Mouse (Mus musculus): Measurements from ENCODE around the gene Sec16b. TPM values are rescaled to one million over a fixed set of nuclear protein-coding genes. Genes with fewer than 3 reads are reported as not detected.

Gene Sec16b
- polyA plus RNA-seq, 1 experiment from 2014 or later, result 0.74 TPM

DNA sequence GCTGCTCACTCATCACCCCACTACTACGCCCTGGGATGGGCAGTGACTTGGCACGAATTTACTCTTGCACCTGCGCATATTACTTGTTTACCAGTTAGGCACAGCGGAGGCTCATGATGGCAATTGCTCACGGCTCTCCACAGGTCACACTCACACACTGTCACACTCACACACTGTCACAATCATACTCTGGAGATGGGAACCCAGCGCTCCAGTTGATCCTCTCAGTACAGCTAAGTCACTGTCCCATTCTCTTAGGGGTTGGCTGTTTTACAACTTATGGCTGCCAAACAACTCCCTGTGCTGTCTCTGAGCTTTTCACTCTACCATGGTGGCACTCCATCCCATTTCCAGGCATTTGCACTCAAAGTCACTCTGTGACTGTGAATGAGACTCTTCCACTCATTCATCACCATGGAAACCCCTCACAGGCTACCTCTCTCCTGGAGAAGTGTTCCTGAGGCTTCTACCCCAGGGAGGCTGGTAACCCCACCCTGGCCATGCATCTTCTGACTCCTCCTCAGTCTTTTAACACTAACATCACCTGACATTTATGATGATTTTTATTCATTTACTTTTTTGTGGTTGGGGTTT lies 5.1 kb upstream of the Sec16b start:
- Histone ChIP-seq H3K36me3 (ENCODE audit: control insufficient read depth, insufficient read depth, low read length) (no peaks in the 10 kb centered on the region), H3K4me3 (ENCODE audit: low read depth, low read length) (no peak overlapping the region), H3K4me1 (ENCODE audit: control insufficient read depth, insufficient read depth, low read length) (no peaks in the 10 kb centered on the region), H3K27ac (ENCODE audit: low read depth, low read length) (no peak overlapping the region), H3K4me2 (no peak overlapping the region), H3K9me3 (replicated peaks; ENCODE audit: control insufficient read depth, low read length) (no peaks in the 10 kb centered on the region), H3K27me3 (ENCODE audit: control insufficient read depth, insufficient read depth, low read length) (no peaks in the 10 kb centered on the region), H3K9ac (ENCODE audit: low read depth, low read length) (no peak overlapping the region)
- ATAC-seq (replicated peaks; ENCODE audit: insufficient number of reproducible peaks, low FRiP score, low TSS enrichment), result no peak
- 88% methylated on average over 6 of the region's 6 CpGs for WGBS (ENCODE audit: insufficient replicate concordance)

DNA sequence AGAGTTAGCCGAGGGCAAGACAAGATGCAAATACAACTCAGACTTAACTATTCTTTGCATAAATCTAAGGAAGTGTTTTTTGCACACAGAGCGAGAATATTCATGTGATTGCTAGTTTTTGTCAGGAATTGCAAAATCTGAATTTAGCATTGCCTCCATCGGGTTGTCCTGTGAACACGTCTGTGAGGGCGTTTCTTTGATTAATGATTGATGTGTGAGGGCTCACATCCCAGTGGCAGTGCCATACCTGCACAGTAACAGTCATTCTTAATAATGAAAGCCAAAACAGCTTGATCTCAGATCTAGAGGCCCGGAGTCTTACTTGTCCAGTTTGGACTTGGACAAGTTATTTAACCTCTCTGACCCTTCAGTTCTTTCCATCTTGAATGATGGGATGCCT lies 3.5 kb upstream of the Sec16b start:
- H3K9ac ChIP-seq (ENCODE audit: low read depth, low read length), result no peak overlapping the region
- H3K36me3 ChIP-seq (ENCODE audit: control insufficient read depth, insufficient read depth, low read length), result no peaks in the 10 kb centered on the region
- 79% methylated on average over 6 of the region's 6 CpGs for WGBS (ENCODE audit: insufficient replicate concordance)
- no peak overlapping the region for H3K4me3 ChIP-seq (ENCODE audit: low read depth, low read length)
- H3K27ac ChIP-seq (ENCODE audit: low read depth, low read length), result no peak overlapping the region
- no peaks in the 10 kb centered on the region for H3K9me3 ChIP-seq (replicated peaks; ENCODE audit: control insufficient read depth, low read length)
- H3K4me1 ChIP-seq (ENCODE audit: control insufficient read depth, insufficient read depth, low read length), result no peaks in the 10 kb centered on the region
- H3K27me3 ChIP-seq (ENCODE audit: control insufficient read depth, insufficient read depth, low read length), result no peaks in the 10 kb centered on the region
- no peak for ATAC-seq (replicated peaks; ENCODE audit: insufficient number of reproducible peaks, low FRiP score, low TSS enrichment)
- H3K4me2 ChIP-seq, result no peak overlapping the region

DNA sequence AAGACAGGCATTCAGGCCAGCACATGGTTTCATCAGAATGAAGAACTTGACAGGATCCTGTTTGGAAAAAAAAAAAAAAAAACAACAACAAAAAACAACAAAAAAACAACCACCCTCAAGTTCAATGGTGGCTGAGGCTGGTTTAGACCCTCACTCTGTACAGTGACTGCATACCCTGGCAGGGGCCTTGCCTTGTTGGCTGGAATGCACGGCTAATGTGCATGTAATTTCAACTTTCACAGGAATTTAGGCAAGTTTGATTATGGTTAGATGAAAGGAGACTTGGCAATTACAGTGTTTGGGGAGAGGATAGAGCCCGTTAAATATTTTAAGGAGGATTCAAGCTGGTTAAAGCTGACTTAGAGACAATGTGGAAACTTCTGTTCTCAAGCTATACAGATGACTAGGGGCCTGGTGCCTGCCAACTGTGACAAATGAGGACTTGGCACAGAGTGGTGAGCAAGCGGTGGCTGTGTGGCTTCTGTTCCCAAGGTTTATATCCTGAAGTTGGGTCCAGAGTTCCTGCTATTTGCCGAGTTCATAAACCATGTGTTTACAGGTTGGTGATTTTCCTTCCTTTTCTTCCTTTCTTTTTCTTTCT lies 567 bp downstream of the Sec16b start:
- Histone ChIP-seq H3K27ac (ENCODE audit: low read depth, low read length) (no peak overlapping the region), H3K4me3 (ENCODE audit: low read depth, low read length) (no peak overlapping the region), H3K4me1 (ENCODE audit: control insufficient read depth, insufficient read depth, low read length) (no peaks in the 10 kb centered on the region), H3K4me2 (no peak overlapping the region), H3K27me3 (ENCODE audit: control insufficient read depth, insufficient read depth, low read length) (no peaks in the 10 kb centered on the region), H3K9me3 (replicated peaks; ENCODE audit: control insufficient read depth, low read length) (no peaks in the 10 kb centered on the region), H3K9ac (ENCODE audit: low read depth, low read length) (no peak overlapping the region), H3K36me3 (ENCODE audit: control insufficient read depth, insufficient read depth, low read length) (no peaks in the 10 kb centered on the region)
- WGBS (ENCODE audit: insufficient replicate concordance), result 61% methylated on average over 4 of the region's 4 CpGs
- ATAC-seq (replicated peaks; ENCODE audit: insufficient number of reproducible peaks, low FRiP score, low TSS enrichment), result no peak

DNA sequence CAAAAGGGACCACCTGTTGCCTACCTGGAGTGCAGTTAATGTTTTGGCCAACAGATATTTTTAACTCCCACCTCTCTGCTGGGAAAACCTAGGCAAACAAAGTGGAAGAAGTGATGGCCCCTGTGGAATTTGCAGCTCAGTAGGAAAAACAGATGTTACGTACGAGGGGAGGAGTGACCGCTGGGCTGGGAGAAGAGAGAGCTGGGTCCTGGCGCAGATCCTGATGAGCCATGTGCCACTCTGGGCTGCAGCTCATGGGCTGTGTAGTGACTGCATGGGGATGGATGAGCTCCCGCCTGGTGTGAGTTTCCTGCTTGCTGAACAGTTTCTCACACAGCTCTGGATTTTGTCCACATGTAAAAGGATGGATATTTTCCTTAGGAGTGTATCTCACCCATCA lies 1.3 kb downstream of the Sec16b start:
- Histone ChIP-seq H3K36me3 (ENCODE audit: control insufficient read depth, insufficient read depth, low read length) (no peaks in the 10 kb centered on the region), H3K4me3 (ENCODE audit: low read depth, low read length) (no peak overlapping the region), H3K4me1 (ENCODE audit: control insufficient read depth, insufficient read depth, low read length) (no peaks in the 10 kb centered on the region), H3K27me3 (ENCODE audit: control insufficient read depth, insufficient read depth, low read length) (no peaks in the 10 kb centered on the region), H3K4me2 (no peak overlapping the region), H3K9ac (ENCODE audit: low read depth, low read length) (no peak overlapping the region), H3K9me3 (replicated peaks; ENCODE audit: control insufficient read depth, low read length) (no peaks in the 10 kb centered on the region), H3K27ac (ENCODE audit: low read depth, low read length) (no peak overlapping the region)
- ATAC-seq (replicated peaks; ENCODE audit: insufficient number of reproducible peaks, low FRiP score, low TSS enrichment), result no peak
- WGBS (ENCODE audit: insufficient replicate concordance), result 38% methylated on average over 5 of the region's 5 CpGs

DNA sequence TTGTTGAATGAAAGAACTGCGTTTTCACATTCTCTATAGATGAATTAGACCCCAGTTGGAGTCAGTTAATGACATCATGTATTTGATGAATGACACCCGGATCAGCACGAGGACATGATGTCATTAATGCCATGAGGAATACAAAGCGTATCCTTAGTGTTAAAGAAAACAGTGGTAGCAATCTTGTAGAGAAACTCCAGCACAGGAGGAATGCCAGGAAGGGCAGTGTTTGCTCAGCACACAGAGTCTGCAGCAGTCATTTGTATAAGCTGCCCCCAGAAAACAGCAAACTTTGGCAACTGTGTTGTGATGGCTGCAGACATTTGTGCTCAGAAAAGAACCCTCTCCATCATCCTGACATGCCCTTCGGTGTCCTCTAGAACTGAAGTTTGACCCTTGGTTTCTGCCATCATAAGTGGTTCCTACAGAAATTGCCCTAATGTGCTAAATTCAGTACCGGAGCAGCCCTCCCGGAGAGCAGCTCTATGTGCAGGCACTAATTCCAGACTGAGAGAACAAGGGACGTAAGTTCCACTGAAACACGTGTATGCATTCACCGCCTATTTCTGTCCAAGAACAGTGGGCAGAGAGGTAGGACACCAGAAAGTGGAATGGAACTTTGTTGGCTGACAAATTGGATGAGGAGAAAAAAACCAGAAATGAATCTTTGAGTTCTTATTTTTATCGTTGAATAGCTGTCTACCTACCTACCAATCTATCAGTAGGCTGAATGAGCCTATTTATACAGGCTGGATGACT lies 6.3 kb downstream of the Sec16b start:
- no peak overlapping the region for H3K9ac ChIP-seq (ENCODE audit: low read depth, low read length)
- no peaks in the 10 kb centered on the region for H3K9me3 ChIP-seq (replicated peaks; ENCODE audit: control insufficient read depth, low read length)
- no peak overlapping the region for H3K4me2 ChIP-seq
- no peak for ATAC-seq (replicated peaks; ENCODE audit: insufficient number of reproducible peaks, low FRiP score, low TSS enrichment)
- H3K4me3 ChIP-seq (ENCODE audit: low read depth, low read length), result no peak overlapping the region
- no peaks in the 10 kb centered on the region for H3K36me3 ChIP-seq (ENCODE audit: control insufficient read depth, insufficient read depth, low read length)
- H3K4me1 ChIP-seq (ENCODE audit: control insufficient read depth, insufficient read depth, low read length), result no peaks in the 10 kb centered on the region
- H3K27ac ChIP-seq (ENCODE audit: low read depth, low read length), result no peak overlapping the region
- H3K27me3 ChIP-seq (ENCODE audit: control insufficient read depth, insufficient read depth, low read length), result no peaks in the 10 kb centered on the region
- WGBS (ENCODE audit: insufficient replicate concordance), result 62% methylated on average over 11 of the region's 11 CpGs

DNA sequence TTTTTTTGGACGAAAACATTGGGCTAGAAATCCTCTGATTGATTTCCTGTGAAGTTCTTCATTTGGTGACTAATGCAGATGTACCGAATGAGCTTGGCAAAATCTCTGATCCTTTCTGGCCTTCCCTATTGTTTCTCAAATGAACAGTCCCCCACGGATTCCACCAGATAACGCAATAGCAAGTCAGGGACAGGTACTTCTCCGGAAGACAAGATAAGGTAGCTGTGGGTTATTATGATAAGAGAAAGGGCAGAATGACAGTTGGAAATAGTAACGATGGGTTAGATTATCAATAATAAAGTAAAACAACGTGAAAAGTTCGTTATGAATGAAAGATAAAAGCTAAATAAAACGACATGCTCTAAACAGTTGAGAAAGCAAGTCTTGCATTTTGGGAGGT lies 7.0 kb downstream of the Sec16b start:
- no peak overlapping the region for H3K9ac ChIP-seq (ENCODE audit: low read depth, low read length)
- 43% methylated on average over 9 of the region's 9 CpGs for WGBS (ENCODE audit: insufficient replicate concordance)
- no peaks in the 10 kb centered on the region for H3K27me3 ChIP-seq (ENCODE audit: control insufficient read depth, insufficient read depth, low read length)
- no peak overlapping the region for H3K4me2 ChIP-seq
- H3K4me1 ChIP-seq (ENCODE audit: control insufficient read depth, insufficient read depth, low read length), result no peaks in the 10 kb centered on the region
- ATAC-seq (replicated peaks; ENCODE audit: insufficient number of reproducible peaks, low FRiP score, low TSS enrichment), result no peak
- no peak overlapping the region for H3K4me3 ChIP-seq (ENCODE audit: low read depth, low read length)
- H3K9me3 ChIP-seq (replicated peaks; ENCODE audit: control insufficient read depth, low read length), result no peaks in the 10 kb centered on the region
- H3K27ac ChIP-seq (ENCODE audit: low read depth, low read length), result no peak overlapping the region
- no peaks in the 10 kb centered on the region for H3K36me3 ChIP-seq (ENCODE audit: control insufficient read depth, insufficient read depth, low read length)

DNA sequence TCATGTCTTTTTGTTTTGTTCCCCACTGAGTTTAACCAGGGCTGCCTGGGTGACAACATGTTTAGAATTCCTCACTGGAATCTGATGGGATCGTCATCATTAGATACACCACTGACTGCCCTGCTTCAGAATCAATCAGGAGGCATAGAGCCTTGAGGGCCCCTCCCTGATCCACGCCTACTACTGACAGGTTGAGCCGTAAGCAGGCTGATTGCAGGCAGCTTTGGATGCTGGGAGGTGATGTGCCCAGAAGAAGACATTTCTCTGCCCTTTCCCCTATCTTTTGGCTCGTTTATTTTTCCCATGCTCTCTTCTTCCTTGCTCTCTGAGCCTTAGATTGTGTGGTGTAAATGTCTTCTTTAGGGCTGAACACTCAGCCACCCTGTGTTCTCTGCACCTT lies 7.8 kb downstream of the Sec16b start:
- no peaks in the 10 kb centered on the region for H3K4me1 ChIP-seq (ENCODE audit: control insufficient read depth, insufficient read depth, low read length)
- no peak overlapping the region for H3K4me2 ChIP-seq
- no peak overlapping the region for H3K27ac ChIP-seq (ENCODE audit: low read depth, low read length)
- no peak overlapping the region for H3K9ac ChIP-seq (ENCODE audit: low read depth, low read length)
- ATAC-seq (replicated peaks; ENCODE audit: insufficient number of reproducible peaks, low FRiP score, low TSS enrichment), result no peak
- H3K27me3 ChIP-seq (ENCODE audit: control insufficient read depth, insufficient read depth, low read length), result no peaks in the 10 kb centered on the region
- H3K36me3 ChIP-seq (ENCODE audit: control insufficient read depth, insufficient read depth, low read length), result no peaks in the 10 kb centered on the region
- 52% methylated on average over 4 of the region's 4 CpGs for WGBS (ENCODE audit: insufficient replicate concordance)
- H3K9me3 ChIP-seq (replicated peaks; ENCODE audit: control insufficient read depth, low read length), result no peaks in the 10 kb centered on the region
- H3K4me3 ChIP-seq (ENCODE audit: low read depth, low read length), result no peak overlapping the region

DNA sequence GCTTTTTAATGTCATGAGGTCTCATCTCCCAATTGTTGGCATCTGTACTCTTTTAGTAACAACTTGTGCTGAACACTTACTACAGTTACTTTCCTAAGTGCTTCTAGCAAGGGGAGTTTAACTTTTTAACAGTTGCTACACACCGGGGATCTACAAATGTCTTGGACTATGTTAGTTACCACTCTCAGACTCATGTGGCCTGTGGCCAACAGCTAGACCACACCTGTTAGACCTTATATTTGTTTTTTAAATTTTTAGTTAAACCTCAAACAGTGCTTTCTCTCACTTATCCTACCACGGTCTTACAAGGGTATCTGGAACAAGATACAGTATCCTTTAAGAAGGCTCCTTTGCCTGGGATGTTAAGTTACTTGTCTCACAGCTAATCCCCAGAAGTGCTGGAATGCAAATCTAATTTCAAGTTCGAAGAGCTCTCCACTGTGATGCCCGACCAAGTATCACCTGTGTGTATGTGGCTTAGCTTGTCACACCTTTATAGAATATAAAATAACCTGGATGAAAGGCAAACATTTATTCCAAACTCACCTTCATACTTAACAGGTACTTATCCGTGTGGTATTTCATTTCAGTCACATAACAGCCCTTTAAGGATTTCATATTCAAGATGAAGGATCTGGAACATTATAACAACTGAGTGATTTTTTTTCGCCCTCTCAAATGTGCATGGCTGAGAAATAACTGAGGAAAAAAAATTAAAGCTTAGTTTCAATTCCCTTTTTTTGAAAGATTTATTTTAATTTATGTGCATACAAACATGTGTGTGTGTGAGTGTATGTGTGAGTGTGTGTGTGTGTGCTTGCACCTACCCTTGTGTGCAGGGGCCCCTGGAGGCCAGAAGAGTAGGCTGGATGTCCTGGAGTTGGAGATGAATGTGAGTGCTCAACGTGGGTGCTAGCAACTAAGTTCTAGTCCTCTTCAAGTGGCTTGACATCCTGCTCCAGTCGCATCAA lies 10.6 kb downstream of the Sec16b start:
- Histone ChIP-seq H3K4me3 (ENCODE audit: low read depth, low read length) (no peak overlapping the region), H3K36me3 (ENCODE audit: control insufficient read depth, insufficient read depth, low read length) (no peaks in the 10 kb centered on the region), H3K27me3 (ENCODE audit: control insufficient read depth, insufficient read depth, low read length) (no peaks in the 10 kb centered on the region), H3K9ac (ENCODE audit: low read depth, low read length) (no peak overlapping the region), H3K4me2 (no peak overlapping the region), H3K9me3 (replicated peaks; ENCODE audit: control insufficient read depth, low read length) (no peaks in the 10 kb centered on the region), H3K27ac (ENCODE audit: low read depth, low read length) (no peak overlapping the region), H3K4me1 (ENCODE audit: control insufficient read depth, insufficient read depth, low read length) (no peaks in the 10 kb centered on the region)
- no peak for ATAC-seq (replicated peaks; ENCODE audit: insufficient number of reproducible peaks, low FRiP score, low TSS enrichment)
- 73% methylated on average over 8 of the region's 8 CpGs for WGBS (ENCODE audit: insufficient replicate concordance)

Measured in heart, embryonic 11.5 days (tissue).